Mouse (Mus musculus): ENCODE measurements around the gene Cep85l. TPM values are rescaled to one million over a fixed set of nuclear protein-coding genes. Genes with fewer than 3 reads are reported as not detected.

Cep85l gene
- total RNA-seq (2015): 34.0 and 37.0 TPM in 2 replicates
- total RNA-seq (2017): 34.9 and 44.2 TPM in 2 replicates

- ATAC-seq (replicated peaks; ENCODE audit: poor library complexity): peak; percentile 86
Observed at GRCm38 (mm10) chr10:53379709-53380106, at the start of gene Cep85l. TSS of gene Cep85l (minus strand) at chr10:53379947.

DNA sequence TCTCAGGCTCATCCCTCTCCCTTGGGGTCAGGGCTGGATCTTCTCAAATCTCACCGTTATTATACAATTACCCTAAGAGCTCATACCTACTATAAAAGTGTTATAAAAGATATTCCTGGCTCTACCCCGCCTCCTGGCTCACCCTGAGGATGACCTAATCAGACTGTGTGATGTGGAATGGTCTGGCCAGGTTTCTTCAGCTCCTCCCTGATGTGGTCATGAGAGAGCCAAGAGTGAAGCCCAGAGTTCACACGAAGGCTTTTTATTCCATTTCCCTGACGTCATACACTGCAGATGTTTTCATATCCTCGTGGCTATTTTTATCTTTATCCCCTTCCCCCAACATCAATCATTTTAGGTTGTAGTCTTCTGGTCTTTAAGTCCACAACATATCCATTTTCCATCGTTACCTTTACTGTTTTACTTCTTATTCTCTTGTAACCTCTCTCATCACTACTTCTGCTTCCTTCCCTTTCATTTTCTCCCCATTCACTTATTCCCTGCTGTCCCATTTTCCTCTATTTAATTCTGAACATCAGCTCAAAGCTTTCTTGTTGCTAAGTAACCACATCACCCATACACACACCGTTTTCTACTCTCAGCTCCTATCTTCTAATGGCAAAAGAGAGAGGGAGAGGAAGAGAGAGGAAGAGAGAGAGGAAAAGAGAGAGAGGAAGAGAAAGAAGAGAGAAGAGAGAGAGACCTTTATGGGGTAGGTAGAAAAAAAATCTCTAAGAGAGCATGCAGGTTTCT, 49.1 kb upstream of the Cep85l start:
- ATAC-seq (replicated peaks; ENCODE audit: poor library complexity): peak; percentile 40

GRCm38 (mm10) chr10:53426524-53426923, 46.8 kb upstream of the Cep85l start:
- peak; percentile 71 for ATAC-seq (replicated peaks; ENCODE audit: poor library complexity)

GRCm38 (mm10) chr10:53423091-53423490, 43.3 kb upstream of the Cep85l start:
- no peak for ATAC-seq (replicated peaks; ENCODE audit: poor library complexity)

- ATAC-seq (replicated peaks; ENCODE audit: poor library complexity): no peak
Observed at GRCm38 (mm10) chr10:53422206-53422605, 42.5 kb upstream of the Cep85l start.

- peak; percentile 75 for ATAC-seq (replicated peaks; ENCODE audit: poor library complexity)
Observed at GRCm38 (mm10) chr10:53421613-53422012, 41.9 kb upstream of the Cep85l start.

- ATAC-seq (replicated peaks; ENCODE audit: poor library complexity): no peak
Observed at GRCm38 (mm10) chr10:53420069-53420468, 40.3 kb upstream of the Cep85l start.

GRCm38 (mm10) chr10:53419139-53419935, 39.6 kb upstream of the Cep85l start:
- no peak for ATAC-seq (replicated peaks; ENCODE audit: poor library complexity)

DNA sequence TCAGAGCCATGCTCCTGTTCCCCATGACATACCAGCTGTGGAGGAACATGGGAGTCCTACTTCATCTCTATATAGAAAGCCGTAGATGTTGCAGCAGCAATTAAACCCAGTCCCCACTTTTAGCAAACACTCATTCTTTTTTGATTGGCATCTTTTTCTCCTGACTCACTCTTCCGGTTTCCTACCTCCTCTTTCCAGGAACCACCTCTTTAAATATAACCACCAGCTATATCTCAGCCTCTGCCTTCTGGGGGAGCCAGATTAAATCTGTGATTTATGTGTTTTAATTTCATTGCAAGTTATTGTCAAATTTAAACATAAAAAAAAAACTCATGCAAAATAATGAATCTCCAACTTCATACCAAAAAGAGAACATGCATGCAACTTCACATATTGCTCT, 37.3 kb upstream of the Cep85l start:
- ATAC-seq (replicated peaks; ENCODE audit: poor library complexity): peak; percentile 24

DNA sequence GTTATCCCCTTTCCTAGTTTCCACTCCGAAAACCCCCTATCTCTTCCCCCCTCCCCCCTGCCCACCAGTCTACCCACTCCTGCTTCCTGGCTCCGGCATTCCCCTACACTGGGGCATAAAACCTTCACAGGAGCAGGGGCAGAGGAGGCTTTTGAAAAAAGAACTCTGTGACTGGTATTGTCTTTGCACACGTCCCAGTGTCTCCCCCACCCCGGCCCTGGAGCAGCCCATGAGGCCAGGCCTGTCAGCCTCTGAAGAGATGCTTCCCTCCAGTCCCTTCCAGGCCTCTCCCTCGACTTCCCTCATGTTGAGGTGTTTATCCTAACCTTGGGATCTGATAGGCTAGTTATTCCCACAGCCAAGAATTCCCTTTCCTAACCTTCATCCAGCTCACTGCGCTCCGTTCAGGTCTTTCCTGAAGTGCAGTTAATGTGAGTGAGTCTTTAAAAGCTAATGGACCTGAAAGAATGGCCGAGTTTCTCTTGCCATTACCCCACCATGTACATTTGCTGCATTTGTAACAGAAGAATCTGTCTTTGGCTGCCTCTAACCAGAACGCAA, 36.5 kb upstream of the Cep85l start:
- no peak for ATAC-seq (replicated peaks; ENCODE audit: poor library complexity)

- no peak for ATAC-seq (replicated peaks; ENCODE audit: poor library complexity)
Observed at GRCm38 (mm10) chr10:53415252-53415651, 35.5 kb upstream of the Cep85l start.

DNA sequence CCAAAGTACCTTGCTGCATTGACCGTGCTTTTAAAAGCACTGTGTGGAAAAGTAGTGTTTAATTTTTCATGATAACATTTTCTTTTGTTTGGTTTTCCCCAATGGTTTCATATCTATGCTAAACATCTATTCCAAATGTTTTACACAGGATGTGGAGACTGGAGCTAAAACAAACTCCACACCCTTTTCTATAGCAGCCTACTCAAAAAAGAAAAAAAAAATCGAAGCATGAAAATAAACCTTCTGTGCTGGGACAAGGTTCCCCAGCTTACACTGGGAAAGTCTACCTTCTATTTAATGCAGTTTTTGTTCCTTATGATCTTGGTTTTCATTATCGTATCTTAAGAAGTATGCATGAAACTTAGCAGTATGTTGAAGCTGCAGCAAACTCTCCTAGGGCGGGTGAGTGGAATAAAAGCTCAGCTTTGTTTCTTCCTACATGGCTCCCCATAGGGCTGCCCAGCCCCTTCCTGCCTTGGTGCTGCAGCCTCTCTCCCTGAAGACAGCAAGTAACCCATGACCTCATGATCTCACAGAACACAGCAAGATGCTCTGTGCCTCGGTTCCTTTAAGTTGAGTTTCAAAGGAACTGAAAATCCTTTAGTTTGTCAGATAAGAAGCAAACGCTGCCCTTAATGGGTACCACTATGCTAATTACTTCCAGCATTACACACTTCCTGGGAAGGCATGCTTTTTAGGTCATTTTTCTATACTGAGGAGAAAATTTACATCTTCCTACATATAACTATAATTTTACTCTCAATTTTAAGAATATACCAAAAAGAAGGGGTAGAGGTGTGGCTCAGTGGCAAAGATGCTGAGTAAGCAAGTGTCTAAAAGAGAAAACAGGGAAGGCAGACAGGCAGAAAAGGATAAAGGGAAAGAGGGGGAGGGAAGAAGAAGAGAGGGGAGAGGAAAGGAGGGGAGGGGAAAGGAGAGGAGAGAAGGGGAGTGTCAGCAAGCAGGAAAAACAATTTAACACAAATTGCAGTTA, 34.6 kb upstream of the Cep85l start:
- peak; percentile 66 for ATAC-seq (replicated peaks; ENCODE audit: poor library complexity)

DNA sequence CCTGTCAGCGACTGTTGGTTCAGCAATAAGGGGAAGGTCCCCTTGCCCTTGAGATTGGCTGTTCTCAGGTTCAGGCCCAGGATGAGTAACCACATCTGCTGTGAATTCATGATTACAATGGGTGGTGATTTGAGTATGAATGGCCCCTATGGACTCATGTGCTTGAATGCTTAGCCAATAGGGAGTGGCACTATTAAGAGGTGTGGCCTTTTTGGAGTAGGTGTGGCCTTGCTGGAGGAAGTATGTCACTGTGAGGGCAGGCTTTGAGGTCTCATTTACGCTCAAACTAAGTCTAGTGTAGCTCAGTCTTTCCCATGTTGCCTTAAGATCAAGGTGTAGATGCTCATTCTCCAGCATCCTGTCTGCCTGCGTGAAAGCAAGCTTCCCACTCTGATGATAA, 33.2 kb upstream of the Cep85l start:
- no peak for ATAC-seq (replicated peaks; ENCODE audit: poor library complexity)

DNA sequence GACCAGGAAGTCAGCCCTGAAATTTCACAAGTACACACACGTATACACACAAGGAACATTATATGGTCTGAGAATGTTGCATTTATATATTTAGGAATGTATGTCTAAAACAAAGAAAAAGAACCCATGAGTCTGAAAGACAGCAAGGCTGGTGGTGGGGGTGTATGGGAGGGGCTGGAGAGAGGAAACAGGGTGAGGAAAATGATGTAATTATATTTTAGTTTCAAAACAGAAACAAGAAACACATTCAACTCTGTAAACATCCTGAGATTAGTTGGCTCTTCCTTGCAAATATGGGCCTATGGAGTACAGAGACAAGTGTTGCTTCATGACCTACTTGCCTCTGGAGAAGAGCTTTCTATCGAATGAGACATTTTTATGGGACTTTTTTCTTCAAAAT, 32.4 kb upstream of the Cep85l start:
- ATAC-seq (replicated peaks; ENCODE audit: poor library complexity): 0 out of 2 replicates have a peak, but pooled peaks have one; percentile 13

DNA sequence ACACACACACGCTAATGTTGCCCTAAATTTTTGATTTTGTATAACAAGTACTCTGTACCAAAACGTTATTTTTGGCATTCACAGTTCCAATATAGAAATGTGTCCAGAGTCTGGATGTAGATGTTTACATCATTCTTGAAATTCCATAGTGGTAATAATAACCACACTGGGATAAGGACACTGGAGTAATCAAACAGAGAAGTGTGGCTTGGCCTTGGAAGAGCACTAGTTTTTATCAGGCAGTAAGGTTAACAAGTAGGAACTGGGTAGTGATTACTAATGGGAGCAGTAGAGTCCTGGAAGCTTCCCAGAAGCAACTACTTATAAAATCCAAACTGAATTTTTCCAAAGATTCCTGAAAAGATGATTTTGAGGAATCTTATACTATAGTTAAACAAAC, 31.1 kb upstream of the Cep85l start:
- ATAC-seq (replicated peaks; ENCODE audit: poor library complexity): no peak

DNA sequence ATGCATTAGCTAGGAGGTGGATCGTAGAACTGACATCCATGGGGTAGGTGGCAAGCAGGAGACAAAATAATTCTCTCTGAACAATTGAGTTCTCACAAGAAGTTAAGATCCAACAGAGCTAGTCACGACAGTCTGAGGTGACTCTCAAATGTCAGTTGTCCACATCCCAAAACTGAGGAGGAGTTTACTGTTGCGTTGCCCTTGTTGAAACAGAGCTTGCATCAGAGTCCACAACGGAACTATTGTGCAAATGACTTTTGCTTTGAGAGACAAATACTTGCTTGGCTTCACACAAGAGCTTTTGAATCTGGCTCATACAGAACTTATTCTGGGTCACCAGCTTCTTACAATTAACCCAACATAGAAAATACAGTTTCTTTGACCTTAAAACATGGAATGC, 27.7 kb upstream of the Cep85l start:
- peak; percentile 94 for ATAC-seq (replicated peaks; ENCODE audit: poor library complexity)

- peak; percentile 67 for ATAC-seq (replicated peaks; ENCODE audit: poor library complexity)
Observed at GRCm38 (mm10) chr10:53406845-53407244, 27.1 kb upstream of the Cep85l start.

DNA sequence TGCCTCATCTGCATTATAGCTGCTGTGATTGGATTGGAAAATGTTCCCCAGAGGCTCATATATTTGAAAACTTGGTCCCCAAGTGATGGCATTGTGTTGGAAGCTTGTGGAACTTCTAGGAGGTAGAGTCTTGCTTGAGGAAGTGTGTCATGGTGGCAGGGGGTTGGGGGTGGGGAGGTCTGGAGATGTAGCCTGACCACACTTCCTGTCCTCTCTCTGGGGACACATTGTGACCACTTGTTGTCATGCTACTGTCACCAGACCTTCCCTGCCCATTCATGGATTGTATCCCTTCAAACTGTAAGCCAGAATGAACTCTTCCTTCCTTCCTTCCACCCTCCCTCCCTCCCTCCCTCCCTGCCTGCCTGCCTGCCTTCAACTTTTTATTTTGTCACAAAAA, 22.5 kb upstream of the Cep85l start:
- no peak for ATAC-seq (replicated peaks; ENCODE audit: poor library complexity)

DNA sequence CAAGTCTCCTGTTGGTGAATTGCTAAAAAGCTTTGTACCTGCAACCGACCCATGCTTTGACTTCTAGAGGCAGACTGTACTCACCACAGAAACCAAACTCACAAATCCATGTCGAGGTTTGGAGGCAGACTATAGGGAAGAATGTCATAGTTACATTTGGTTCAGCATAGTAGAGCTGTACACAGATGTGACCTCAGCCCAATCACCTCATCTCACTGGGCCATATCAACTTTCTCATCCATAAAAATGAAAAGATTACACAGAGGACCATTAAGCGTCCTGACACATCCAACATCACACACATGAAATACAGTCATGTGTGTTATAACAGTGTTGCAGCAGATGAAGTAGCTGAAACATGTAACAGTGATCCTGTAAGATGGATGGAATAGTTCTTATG, 19.3 kb upstream of the Cep85l start:
- ATAC-seq (replicated peaks; ENCODE audit: poor library complexity): no peak

DNA sequence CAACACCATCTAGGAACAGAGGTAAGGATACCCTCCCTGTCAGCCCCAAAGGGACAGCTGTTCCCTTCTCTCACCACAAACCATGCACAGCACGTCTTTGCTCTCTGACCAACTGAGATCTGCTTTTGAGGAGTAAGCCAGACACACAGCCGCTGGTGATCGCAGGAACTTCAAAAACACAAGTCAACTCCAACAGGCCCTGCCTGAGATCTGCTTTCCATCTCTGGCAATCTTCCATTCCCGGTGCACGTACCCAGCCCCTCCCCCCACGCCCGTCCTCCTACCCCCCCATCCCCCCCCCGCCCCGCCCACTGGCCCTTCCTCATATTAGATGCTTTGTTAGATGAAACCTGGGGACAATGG, 18.8 kb upstream of the Cep85l start:
- ATAC-seq (replicated peaks; ENCODE audit: poor library complexity): peak; percentile 87

Data from megakaryocyte progenitor cell, adult 5-6 weeks (primary cell).